Mouse (Mus musculus) left cerebral cortex, postnatal 10 days (tissue): ENCODE data around the gene Atp4a. TPM values are rescaled to one million over a fixed set of nuclear protein-coding genes. Genes with fewer than 3 reads are reported as not detected.

Source experiments
- DNase-seq, 2 experiments: peaks; one replicate each; pipeline ENCODE4 v3.0.0; 2021 to 2022; ENCODE audit warnings: low spot score in 2 of 2, mixed read lengths in 1 of 2; ENCODE audit errors: extremely low spot score in 1 of 2
- intact Hi-C: fragments of 180-260 bp; cut with DNase I; formaldehyde crosslinking; loops from one replicate; pipeline ENCODE4 v1.15.1; 2025
- total RNA-seq, 2 experiments: library from RNA; stranded (reverse); gene quantifications; 2 replicates each; pipeline ENCODE4 v1.2.3; 2021

The Atp4a gene
- total RNA-seq, 2 experiments from 2014 or later = 2.5 to 3.2 TPM

DNA sequence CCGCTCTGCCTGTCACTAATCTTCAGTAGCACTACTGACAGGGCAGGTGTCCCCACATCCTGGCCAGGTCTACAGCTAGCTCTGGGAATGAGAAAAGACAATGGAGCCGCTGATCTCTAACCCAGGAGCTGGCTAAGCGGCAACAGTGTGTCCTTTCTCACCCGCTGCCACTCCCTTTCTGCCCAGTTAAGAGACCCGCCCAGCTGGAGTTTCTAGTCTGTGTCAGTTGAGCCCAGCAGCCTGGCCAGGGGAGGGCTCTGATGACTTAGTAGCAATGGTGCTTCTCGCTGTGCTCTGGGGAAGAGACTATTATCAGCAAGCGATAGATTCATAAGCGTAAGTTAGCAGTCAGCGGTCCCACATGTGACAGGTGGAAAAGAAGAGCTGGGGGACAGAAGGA lies 57.2 kb downstream of the Atp4a start:
- DNase-seq = no peak
- intact Hi-C loops = no loop called here

Other genes starting within 250 kb of the Atp4a start
- gene Prodh2, start 218.6 kb upstream of the Atp4a start, total RNA-seq = under 1 TPM in 1 of 2 experiments, not detected in 1; 0.67 TPM
- gene Arhgap33, start 177.1 kb upstream of the Atp4a start, total RNA-seq = 100 to 1,000 TPM; 259 to 264 TPM
- gene Hspb6, start 160.0 kb upstream of the Atp4a start, total RNA-seq = 1 to 10 TPM; 6.4 to 7.3 TPM
- 1 to 10 TPM; 2.9 to 3.4 TPM for gene Proser3, start 159.9 kb upstream of the Atp4a start, total RNA-seq
- gene Lin37, start 152.4 kb upstream of the Atp4a start, total RNA-seq = 10 to 100 TPM; 24.3 to 26.4 TPM
- gene U2af1l4, start 148.9 kb upstream of the Atp4a start, total RNA-seq = 10 to 100 TPM; 50.1 to 56.1 TPM
- 1 to 10 TPM; 4.2 TPM for gene Gm49396, start 148.9 kb upstream of the Atp4a start, total RNA-seq
- gene Psenen, start 148.6 kb upstream of the Atp4a start, total RNA-seq = 10 to 100 TPM; 79.1 to 82.8 TPM
- gene Igflr1, start 146.8 kb upstream of the Atp4a start, total RNA-seq = 1 to 10 TPM; 1.5 to 1.8 TPM
- gene Kmt2b, start 123.5 kb upstream of the Atp4a start, total RNA-seq = 10 to 100 TPM; 54.1 to 56.9 TPM
- not detected for gene Zbtb32, start 113.3 kb upstream of the Atp4a start, total RNA-seq
- under 1 TPM in 1 of 2 experiments, not detected in 1; 0.32 TPM for gene Upk1a, start 99.4 kb upstream of the Atp4a start, total RNA-seq
- gene Cox6b1, start 86.1 kb upstream of the Atp4a start, total RNA-seq = 100 to 1,000 TPM; 736 to 789 TPM
- gene Etv2, start 76.4 kb upstream of the Atp4a start, total RNA-seq = not detected
- 10 to 100 TPM; 68.0 to 72.2 TPM for gene Rbm42, start 61.9 kb upstream of the Atp4a start, total RNA-seq
- gene Haus5, start 47.2 kb upstream of the Atp4a start, total RNA-seq = 1 to 10 TPM; 7.1 to 7.3 TPM
- not detected for gene Pmis2, start 40.6 kb upstream of the Atp4a start, total RNA-seq
- not detected for gene 2200002J24Rik, start 13.3 kb upstream of the Atp4a start, total RNA-seq
- gene Tmem147, start 17.3 kb downstream of the Atp4a start, total RNA-seq = 100 to 1,000 TPM; 136 to 144 TPM
- not detected for gene Gapdhs, start 31.5 kb downstream of the Atp4a start, total RNA-seq
- gene Sbsn, start 39.3 kb downstream of the Atp4a start, total RNA-seq = 1 to 10 TPM; 9.5 to 9.8 TPM
- gene Dmkn, start 51.5 kb downstream of the Atp4a start, total RNA-seq = 1 to 10 TPM; 1.4 to 1.5 TPM
- gene Krtdap, start 75.7 kb downstream of the Atp4a start, total RNA-seq = not detected
- gene Ffar2, start 111.6 kb downstream of the Atp4a start, total RNA-seq = under 1 TPM in 1 of 2 experiments, not detected in 1; 0.69 TPM
- gene Ffar3, start 144.0 kb downstream of the Atp4a start, total RNA-seq = not detected
- not detected for gene Ffar1, start 149.4 kb downstream of the Atp4a start, total RNA-seq
- under 1 TPM in 1 of 2 experiments, not detected in 1; 0.28 TPM for gene Cd22, start 168.1 kb downstream of the Atp4a start, total RNA-seq
- 10 to 100 TPM; 27.0 to 60.7 TPM for gene Mag, start 202.7 kb downstream of the Atp4a start, total RNA-seq
- gene Hamp2, start 212.5 kb downstream of the Atp4a start, total RNA-seq = not detected
- gene Hamp, start 231.8 kb downstream of the Atp4a start, total RNA-seq = not detected
- gene Usf2, start 244.6 kb downstream of the Atp4a start, total RNA-seq = 100 to 1,000 TPM; 112 to 115 TPM